18 mouse cellular contexts compared by ENCODE assay signal in genomic region chr6:121424403-121424802, GRCm38 (mm10). TPM values are rescaled to one million over a fixed set of nuclear protein-coding genes. Genes with fewer than 3 reads are reported as not detected.
A peak's percentile ranks its signal among the peaks of the same experiment; 100 is the strongest.
DNase-seq lines count a peak whose midpoint lies in the region; ATAC-seq and TF ChIP-seq lines count a peak whose summit lies in the region.
"Had no signal": no experiment of that assay in that cellular context is flagged by ENCODE, and none has a peak within 500 bp of the region (broad histone marks: within the 10 kb centered on the region; RNA-seq: fewer than 3 reads in every experiment).

No protein-coding gene starts in this region.

- H3K27ac ChIP-seq in cerebellum, adult 2 months (ENCODE audit: insufficient read depth, low read length), result no peak overlapping the region
- H3K27ac ChIP-seq in kidney, embryonic 14.5 days (ENCODE audit: low read depth, low read length), result no peak overlapping the region
- no peak overlapping the region for H3K27ac ChIP-seq in intestine, embryonic 16.5 days (ENCODE audit: low read length)
- H3K27ac ChIP-seq: gastrocnemius, adult 2 months; limb, embryonic 12.5 days; liver, embryonic 15.5 days had no signal

- no peaks in the 10 kb centered on the region for H3K9me3 ChIP-seq in kidney, embryonic 14.5 days (ENCODE audit: control insufficient read depth, low read length)
- no peaks in the 10 kb centered on the region for H3K9me3 ChIP-seq in intestine, embryonic 16.5 days (ENCODE audit: control insufficient read depth, low read length)
- H3K9me3 ChIP-seq: limb, embryonic 12.5 days; liver, embryonic 15.5 days had no signal

- TF ChIP-seq CTCF in cerebellum, adult 2 months (IDR thresholded peaks at IDR 0.05; ENCODE audit: borderline replicate concordance, insufficient read depth, low read depth, low read length), result no peak

- peak; percentile 19 to 32 for DNase-seq in cerebellum, postnatal 10 days
- DNase-seq in cerebellum, adult 2 months, result no peak
- no peak for DNase-seq in kidney, adult 9 months
- DNase-seq in retina, postnatal 1 day, result peak; percentile 63
- DNase-seq in retina, embryonic 14.5 days (ENCODE audit: low spot score), result no peak
- DNase-seq in layer of hippocampus, postnatal 14 days (ENCODE audit: low spot score in 2 of 2), result no peak
- DNase-seq: cerebellum, adult 8-10 months; gastrocnemius, adult 2 months; heart, adult 18-20 months; heart, postnatal 14 days; kidney, adult 18-20 months; lung, postnatal 36 days; thymus, postnatal 14 days had no signal

- H3K27me3 ChIP-seq in cerebellum, adult 2 months (ENCODE audit: control insufficient read depth, insufficient read depth, low read length), result no peaks in the 10 kb centered on the region; the same call in 1 of the 2 replicates
- no peaks in the 10 kb centered on the region for H3K27me3 ChIP-seq in kidney, embryonic 14.5 days (ENCODE audit: control insufficient read depth, insufficient read depth, low read length)
- no peaks in the 10 kb centered on the region for H3K27me3 ChIP-seq in intestine, embryonic 16.5 days (replicated peaks; ENCODE audit: control insufficient read depth, insufficient read depth, low read length)
- H3K27me3 ChIP-seq: liver, embryonic 15.5 days had no signal

- no peak for TF ChIP-seq POLR2A in cerebellum, adult 2 months (IDR thresholded peaks at IDR 0.05; ENCODE audit: borderline replicate concordance, insufficient read depth, low read length)

- H3K4me3 ChIP-seq in cerebellum, adult 2 months (replicated peaks; ENCODE audit: insufficient read depth, low read depth, low read length), result no peak overlapping the region
- H3K4me3 ChIP-seq in kidney, embryonic 14.5 days (ENCODE audit: low read length), result no peak overlapping the region
- H3K4me3 ChIP-seq in intestine, embryonic 16.5 days (ENCODE audit: low read length), result no peak overlapping the region
- H3K4me3 ChIP-seq: gastrocnemius, adult 2 months; limb, embryonic 12.5 days; liver, embryonic 15.5 days had no signal

- H3K36me3 ChIP-seq in kidney, embryonic 14.5 days (ENCODE audit: control insufficient read depth, insufficient read depth, low read length), result no peaks in the 10 kb centered on the region
- H3K36me3 ChIP-seq in intestine, embryonic 16.5 days (ENCODE audit: control insufficient read depth, insufficient read depth, low read length), result no peaks in the 10 kb centered on the region
- H3K36me3 ChIP-seq: limb, embryonic 12.5 days; liver, embryonic 15.5 days had no signal

- WGBS in cerebellum, adult 2 months, result 19% methylated on average over 12 of the region's 12 CpGs
- WGBS in kidney, embryonic 14.5 days, result 20% methylated on average over 12 of the region's 12 CpGs
- 35% methylated on average over 12 of the region's 12 CpGs for WGBS in intestine, embryonic 16.5 days

- ATAC-seq in kidney, embryonic 14.5 days (ENCODE audit: low FRiP score, low TSS enrichment), result peak; percentile 50; the same call in 1 of the 2 replicates
- ATAC-seq in intestine, embryonic 16.5 days, result no peak

- H3K4me1 ChIP-seq in cerebellum, adult 2 months (ENCODE audit: control insufficient read depth, insufficient read depth, low read length), result no peaks in the 10 kb centered on the region; the same call in 1 of the 2 replicates
- H3K4me1 ChIP-seq in kidney, embryonic 14.5 days (ENCODE audit: control insufficient read depth, insufficient read depth, low read length), result 0 out of 2 replicates have a peak, but pooled peaks cover 5% of the 10 kb centered on the region
- no peaks in the 10 kb centered on the region for H3K4me1 ChIP-seq in intestine, embryonic 16.5 days (ENCODE audit: control insufficient read depth, insufficient read depth, low read length)
- H3K4me1 ChIP-seq: liver, embryonic 15.5 days had no signal

- no peak overlapping the region for H3K4me2 ChIP-seq in kidney, embryonic 14.5 days (replicated peaks; ENCODE audit: low read depth, low read length)
- H3K4me2 ChIP-seq in intestine, embryonic 16.5 days (ENCODE audit: low read depth, low read length), result no peak overlapping the region
- H3K4me2 ChIP-seq: limb, embryonic 12.5 days; liver, embryonic 15.5 days had no signal

- H3K9ac ChIP-seq in kidney, embryonic 14.5 days (ENCODE audit: low read depth, low read length), result no peak overlapping the region
- H3K9ac ChIP-seq in intestine, embryonic 16.5 days (ENCODE audit: low read depth, low read length), result no peak overlapping the region
- H3K9ac ChIP-seq: limb, embryonic 12.5 days; liver, embryonic 15.5 days had no signal

RNA-seq across cellular contexts. Expression of gene Iqsec3, which starts 49.1 kb away (rescaled TPM):
- 58.4 and 66.5 TPM in 2 replicates for polyA plus RNA-seq in cerebellum, adult 2 months (2012; rRNA removed)
- 0.08 TPM in 1 of 2 replicates, not detected in the other for polyA plus RNA-seq in kidney, embryonic 14.5 days (2014; fragmentation: Nextera tagmentation; extraction: Ambion mirVana)
- total RNA-seq in layer of hippocampus, postnatal 14 days (2021), result 100 to 1,000 TPM; 112 to 118 TPM
- 0.13 TPM in 2 replicates for polyA plus RNA-seq in intestine, embryonic 16.5 days (2015; fragmentation: Nextera tagmentation; extraction: Ambion mirVana)
- total RNA-seq: CH12.LX had no signal
- polyA plus RNA-seq: liver, embryonic 15.5 days had no signal

Comparison
In these comparisons a context has a peak if more than half of its experiments do, and no peak if none do; other contexts are left out.
1. DNase-seq: peak in cerebellum, postnatal 10 days (2 of 2) and retina, postnatal 1 day (single experiment); none in cerebellum, adult 2 months (0 of 2), kidney, adult 9 months (single experiment), retina, embryonic 14.5 days (single experiment) and layer of hippocampus, postnatal 14 days (0 of 2).
2. RNA of gene Iqsec3, which starts 49.1 kb away (polyA plus RNA-seq): 58.4 to 66.5 TPM in cerebellum, adult 2 months; 0.13 TPM in intestine, embryonic 16.5 days and 0.08 TPM in kidney, embryonic 14.5 days; every median in the first group is over 10 times any median in the second.